In the genomic region with DNA sequence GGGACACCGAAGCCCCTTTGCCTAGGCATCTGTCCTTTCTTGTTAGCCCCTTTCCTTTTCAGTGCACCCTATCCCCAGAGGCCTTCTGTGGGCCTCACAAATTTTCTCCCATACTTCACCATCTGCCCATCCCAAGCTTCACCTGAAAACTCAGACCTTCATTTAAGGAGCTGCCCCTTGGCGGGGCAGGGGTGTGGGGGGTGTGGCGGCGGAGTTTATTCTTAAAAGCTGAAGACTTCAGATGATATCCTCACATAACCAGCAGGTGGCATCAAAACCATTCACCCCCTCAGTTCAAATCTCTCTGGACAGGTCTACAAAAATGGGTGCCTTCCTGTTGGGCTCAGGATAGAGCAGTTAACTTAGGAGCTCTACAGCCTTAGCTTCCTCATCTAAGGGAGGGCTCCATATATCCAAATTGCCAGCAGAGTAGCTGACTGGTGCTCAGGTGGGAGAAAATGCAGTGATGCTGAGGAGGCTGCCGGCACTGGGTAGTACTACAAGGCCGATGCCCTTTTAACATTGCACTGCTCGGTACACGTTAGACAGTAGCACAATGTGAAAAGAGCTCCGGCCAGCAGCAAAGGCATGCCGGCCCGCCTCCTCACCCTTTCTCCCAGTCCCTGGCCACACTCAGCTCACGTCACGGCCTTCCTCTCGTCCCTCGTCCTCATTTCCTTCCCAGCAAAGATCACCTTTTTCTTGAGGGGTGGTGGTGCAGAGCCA, we compare ENCODE assay signal across 8 mouse cellular contexts. TPM values are rescaled to one million over a fixed set of nuclear protein-coding genes. Genes with fewer than 3 reads are reported as not detected.
A peak's percentile ranks its signal among the peaks of the same experiment; 100 is the strongest.
DNase-seq lines count a peak whose midpoint lies in the region; ATAC-seq and TF ChIP-seq lines count a peak whose summit lies in the region.

No protein-coding gene starts in this region.

- H3K9me3 ChIP-seq in forebrain, embryonic 11.5 days (ENCODE audit: control insufficient read depth, low read length): no peaks in the 10 kb centered on the region
- H3K9me3 ChIP-seq in intestine, postnatal 0 days (ENCODE audit: control insufficient read depth): no peaks in the 10 kb centered on the region
- H3K9me3 ChIP-seq in stomach, postnatal 0 days (ENCODE audit: control insufficient read depth, low read length): no peaks in the 10 kb centered on the region

- DNase-seq in 416B (ENCODE audit: low read depth): peak; percentile 71
- DNase-seq in forebrain, embryonic 11.5 days (ENCODE audit: low spot score): peak; percentile 55
- peak; percentile 27 for DNase-seq in lung, postnatal 25 days (ENCODE audit: low spot score)
- DNase-seq in stomach, postnatal 0 days (ENCODE audit: low spot score): peak; percentile 26
- no peak for DNase-seq in right cerebral cortex, adult 18-20 months
- no peak for DNase-seq in urinary bladder, postnatal 4 days (ENCODE audit: low spot score in 2 of 2)

- no peaks in the 10 kb centered on the region for H3K27me3 ChIP-seq in forebrain, embryonic 11.5 days (ENCODE audit: control insufficient read depth, insufficient read depth, low read length)
- peaks cover 11% of the 10 kb centered on the region; the same call in 1 of the 2 replicates for H3K27me3 ChIP-seq in intestine, postnatal 0 days (replicated peaks; ENCODE audit: control insufficient read depth, insufficient read depth, low read length)
- H3K27me3 ChIP-seq in stomach, postnatal 0 days (ENCODE audit: control insufficient read depth, insufficient read depth, low read length): no peaks in the 10 kb centered on the region

- WGBS in forebrain, embryonic 11.5 days: 68% methylated on average over 15 of the region's 15 CpGs
- WGBS in intestine, postnatal 0 days: 81% methylated on average over 15 of the region's 15 CpGs
- 59% methylated on average over 15 of the region's 15 CpGs for WGBS in stomach, postnatal 0 days

- ATAC-seq in CD4-positive, CD25-positive, alpha-beta regulatory T cell, adult 4 months: peak; percentile 28
- ATAC-seq in forebrain, embryonic 11.5 days (replicated peaks; ENCODE audit: low FRiP score): no peak
- no peak for ATAC-seq in intestine, postnatal 0 days
- no peak for ATAC-seq in stomach, postnatal 0 days (ENCODE audit: low FRiP score, low TSS enrichment)

- peak overlapping the region; percentile 81 for H3K4me2 ChIP-seq in forebrain, embryonic 11.5 days (ENCODE audit: low read depth, low read length, severe bottlenecking)
- no peak overlapping the region for H3K4me2 ChIP-seq in intestine, postnatal 0 days (replicated peaks; ENCODE audit: low read depth)
- 0 out of 2 replicates have a peak overlapping the region, but pooled peaks have one; percentile 8 for H3K4me2 ChIP-seq in stomach, postnatal 0 days (replicated peaks; ENCODE audit: low read depth)

- H3K4me3 ChIP-seq in forebrain, embryonic 11.5 days (ENCODE audit: low read depth, low read length): peak overlapping the region; percentile 87
- H3K4me3 ChIP-seq in intestine, postnatal 0 days (ENCODE audit: low read depth, low read length): no peak overlapping the region
- H3K4me3 ChIP-seq in stomach, postnatal 0 days (ENCODE audit: low read depth, low read length): no peak overlapping the region

- peak overlapping the region; percentile 60 for H3K27ac ChIP-seq in forebrain, embryonic 11.5 days (ENCODE audit: low read depth, low read length)
- H3K27ac ChIP-seq in intestine, postnatal 0 days (ENCODE audit: low read depth, low read length): no peak overlapping the region
- H3K27ac ChIP-seq in stomach, postnatal 0 days (replicated peaks): no peak overlapping the region

- H3K9ac ChIP-seq in forebrain, embryonic 11.5 days (ENCODE audit: low read length): peak overlapping the region; percentile 99; the same call in 1 of the 2 replicates
- H3K9ac ChIP-seq in intestine, postnatal 0 days (ENCODE audit: low read depth, low read length): no peak overlapping the region
- H3K9ac ChIP-seq in stomach, postnatal 0 days (ENCODE audit: low read length): no peak overlapping the region

- TF ChIP-seq EP300 in stomach, postnatal 0 days (optimal IDR thresholded peaks at IDR 0.05): no peak

- peak; percentile 65 for TF ChIP-seq CTCF in intestine, postnatal 0 days (IDR thresholded peaks at IDR 0.05; ENCODE audit: low read depth)
- peak; percentile 68 for TF ChIP-seq CTCF in stomach, postnatal 0 days (IDR thresholded peaks at IDR 0.05; ENCODE audit: low read depth)

- H3K4me1 ChIP-seq in forebrain, embryonic 11.5 days (replicated peaks; ENCODE audit: control insufficient read depth, insufficient read depth, low read length): peaks cover 47% of the 10 kb centered on the region
- H3K4me1 ChIP-seq in intestine, postnatal 0 days (replicated peaks; ENCODE audit: control insufficient read depth, insufficient read depth, low read length): peaks cover 17% of the 10 kb centered on the region
- H3K4me1 ChIP-seq in stomach, postnatal 0 days (replicated peaks; ENCODE audit: control insufficient read depth, insufficient read depth): peaks cover 13% of the 10 kb centered on the region

- H3K36me3 ChIP-seq in forebrain, embryonic 11.5 days (ENCODE audit: control insufficient read depth, insufficient read depth, low read length): no peaks in the 10 kb centered on the region
- no peaks in the 10 kb centered on the region for H3K36me3 ChIP-seq in intestine, postnatal 0 days (ENCODE audit: control insufficient read depth, insufficient read depth)
- no peaks in the 10 kb centered on the region for H3K36me3 ChIP-seq in stomach, postnatal 0 days (ENCODE audit: control insufficient read depth, insufficient read depth, low read length)

RNA-seq across cellular contexts. Expression of a gene that starts 2.7 kb away (rescaled TPM):
- polyA plus RNA-seq in CD4-positive, CD25-positive, alpha-beta regulatory T cell, adult 4 months (2017; shearing (Covaris generic)): not detected
- 3.7 and 4.3 TPM in 2 replicates for polyA plus RNA-seq in forebrain, embryonic 11.5 days (2014; fragmentation: Nextera tagmentation; extraction: Ambion mirVana)
- polyA plus RNA-seq in intestine, postnatal 0 days (2015; fragmentation: Nextera tagmentation; extraction: Ambion mirVana): 2.2 and 2.5 TPM in 2 replicates
- polyA plus RNA-seq in stomach, postnatal 0 days (2015; fragmentation: Nextera tagmentation; extraction: Ambion mirVana): 3.8 and 3.9 TPM in 2 replicates

RNA-seq across cellular contexts. Expression of a gene that starts 6.9 kb away (rescaled TPM):
- polyA plus RNA-seq in CD4-positive, CD25-positive, alpha-beta regulatory T cell, adult 4 months (2017; shearing (Covaris generic)): 1 to 10 TPM; 1.3 to 2.1 TPM
- polyA plus RNA-seq in forebrain, embryonic 11.5 days (2014; fragmentation: Nextera tagmentation; extraction: Ambion mirVana): 12.7 and 13.2 TPM in 2 replicates
- polyA plus RNA-seq in intestine, postnatal 0 days (2015; fragmentation: Nextera tagmentation; extraction: Ambion mirVana): 1.8 and 1.9 TPM in 2 replicates
- polyA plus RNA-seq in stomach, postnatal 0 days (2015; fragmentation: Nextera tagmentation; extraction: Ambion mirVana): 1.6 and 2.4 TPM in 2 replicates

RNA-seq across cellular contexts. Expression of a gene that starts 13.6 kb away (rescaled TPM):
- 10 to 100 TPM; 50.3 to 54.6 TPM for polyA plus RNA-seq in CD4-positive, CD25-positive, alpha-beta regulatory T cell, adult 4 months (2017; shearing (Covaris generic))
- polyA plus RNA-seq in forebrain, embryonic 11.5 days (2014; fragmentation: Nextera tagmentation; extraction: Ambion mirVana): 44.5 and 45.1 TPM in 2 replicates
- 18.1 and 21.8 TPM in 2 replicates for polyA plus RNA-seq in intestine, postnatal 0 days (2015; fragmentation: Nextera tagmentation; extraction: Ambion mirVana)
- polyA plus RNA-seq in stomach, postnatal 0 days (2015; fragmentation: Nextera tagmentation; extraction: Ambion mirVana): 16.3 and 16.5 TPM in 2 replicates

RNA-seq across cellular contexts. Expression of a gene that starts 25.8 kb away (rescaled TPM):
- 10 to 100 TPM; 10.1 to 12.5 TPM for polyA plus RNA-seq in CD4-positive, CD25-positive, alpha-beta regulatory T cell, adult 4 months (2017; shearing (Covaris generic))
- 27.7 and 28.4 TPM in 2 replicates for polyA plus RNA-seq in forebrain, embryonic 11.5 days (2014; fragmentation: Nextera tagmentation; extraction: Ambion mirVana)
- 27.6 and 28.4 TPM in 2 replicates for polyA plus RNA-seq in intestine, postnatal 0 days (2015; fragmentation: Nextera tagmentation; extraction: Ambion mirVana)
- 24.1 and 29.7 TPM in 2 replicates for polyA plus RNA-seq in stomach, postnatal 0 days (2015; fragmentation: Nextera tagmentation; extraction: Ambion mirVana)

RNA-seq across cellular contexts. Expression of a gene that starts 34.5 kb away (rescaled TPM):
- not detected for polyA plus RNA-seq in CD4-positive, CD25-positive, alpha-beta regulatory T cell, adult 4 months (2017; shearing (Covaris generic))
- 30.4 and 35.7 TPM in 2 replicates for polyA plus RNA-seq in forebrain, embryonic 11.5 days (2014; fragmentation: Nextera tagmentation; extraction: Ambion mirVana)
- polyA plus RNA-seq in intestine, postnatal 0 days (2015; fragmentation: Nextera tagmentation; extraction: Ambion mirVana): 49.4 and 50.7 TPM in 2 replicates
- polyA plus RNA-seq in stomach, postnatal 0 days (2015; fragmentation: Nextera tagmentation; extraction: Ambion mirVana): 101 and 103 TPM in 2 replicates

Comparison
In these comparisons a context has a peak if more than half of its experiments do, and no peak if none do; other contexts are left out.
1. DNase-seq: peak in 416B (single experiment), forebrain, embryonic 11.5 days (single experiment), lung, postnatal 25 days (single experiment) and stomach, postnatal 0 days (single experiment); none in right cerebral cortex, adult 18-20 months (single experiment) and urinary bladder, postnatal 4 days (0 of 2).